Comparison of ENCODE assay signal across 13 mouse cellular contexts in genomic region chr10:111784065-111784853, GRCm38 (mm10).
DNase-seq lines count a peak whose midpoint lies in the region; ATAC-seq lines count a peak whose summit lies in the region.
"Had no signal": no experiment of that assay in that cellular context is flagged by ENCODE, and none has a peak within 500 bp of the region (broad histone marks: within the 10 kb centered on the region; RNA-seq: fewer than 3 reads in every experiment).

No protein-coding gene starts in this region.

- no peak overlapping the region for H3K9ac ChIP-seq in hindbrain, embryonic 15.5 days
- H3K9ac ChIP-seq in hindbrain, embryonic 13.5 days: no peak overlapping the region
- no peak overlapping the region for H3K9ac ChIP-seq in embryonic facial prominence, embryonic 12.5 days
- no peak overlapping the region for H3K9ac ChIP-seq in hindbrain, embryonic 16.5 days (ENCODE audit: low read depth, low read length)
- no peak overlapping the region for H3K9ac ChIP-seq in neural tube, embryonic 14.5 days (replicated peaks; ENCODE audit: low read depth, low read length)
- H3K9ac ChIP-seq in intestine, embryonic 15.5 days: no peak overlapping the region
- H3K9ac ChIP-seq: liver, embryonic 14.5 days had no signal

- H3K9me3 ChIP-seq in hindbrain, embryonic 15.5 days: no peaks in the 10 kb centered on the region
- H3K9me3 ChIP-seq in hindbrain, embryonic 13.5 days: no peaks in the 10 kb centered on the region
- no peaks in the 10 kb centered on the region for H3K9me3 ChIP-seq in embryonic facial prominence, embryonic 12.5 days
- H3K9me3 ChIP-seq in hindbrain, embryonic 16.5 days (ENCODE audit: control insufficient read depth, low read length): no peaks in the 10 kb centered on the region
- no peaks in the 10 kb centered on the region for H3K9me3 ChIP-seq in neural tube, embryonic 14.5 days (ENCODE audit: control insufficient read depth, low read length)
- no peaks in the 10 kb centered on the region for H3K9me3 ChIP-seq in intestine, embryonic 15.5 days

- H3K4me2 ChIP-seq in hindbrain, embryonic 15.5 days: no peak overlapping the region
- H3K4me2 ChIP-seq in hindbrain, embryonic 13.5 days: no peak overlapping the region
- no peak overlapping the region for H3K4me2 ChIP-seq in embryonic facial prominence, embryonic 12.5 days (replicated peaks)
- H3K4me2 ChIP-seq in hindbrain, embryonic 16.5 days (ENCODE audit: low read length): no peak overlapping the region
- no peak overlapping the region for H3K4me2 ChIP-seq in neural tube, embryonic 14.5 days (ENCODE audit: low read depth, low read length)
- H3K4me2 ChIP-seq in intestine, embryonic 15.5 days (replicated peaks): no peak overlapping the region

- H3K4me1 ChIP-seq in hindbrain, embryonic 15.5 days (replicated peaks): peaks cover 17% of the 10 kb centered on the region
- peaks cover 19% of the 10 kb centered on the region for H3K4me1 ChIP-seq in hindbrain, embryonic 13.5 days (replicated peaks)
- peaks cover 31% of the 10 kb centered on the region; the same call in 1 of the 2 replicates for H3K4me1 ChIP-seq in embryonic facial prominence, embryonic 12.5 days
- peaks cover 3% of the 10 kb centered on the region; the same call in 1 of the 2 replicates for H3K4me1 ChIP-seq in hindbrain, embryonic 16.5 days (ENCODE audit: control insufficient read depth, insufficient read depth, low read depth, low read length)
- no peaks in the 10 kb centered on the region for H3K4me1 ChIP-seq in neural tube, embryonic 14.5 days (ENCODE audit: control insufficient read depth, insufficient read depth, low read length)
- no peaks in the 10 kb centered on the region for H3K4me1 ChIP-seq in intestine, embryonic 15.5 days (replicated peaks)

- H3K36me3 ChIP-seq in hindbrain, embryonic 15.5 days: no peaks in the 10 kb centered on the region
- H3K36me3 ChIP-seq in hindbrain, embryonic 13.5 days: no peaks in the 10 kb centered on the region
- no peaks in the 10 kb centered on the region for H3K36me3 ChIP-seq in embryonic facial prominence, embryonic 12.5 days
- no peaks in the 10 kb centered on the region for H3K36me3 ChIP-seq in hindbrain, embryonic 16.5 days (ENCODE audit: control insufficient read depth, insufficient read depth, low read length)
- H3K36me3 ChIP-seq in neural tube, embryonic 14.5 days (ENCODE audit: control insufficient read depth, insufficient read depth, low read length): no peaks in the 10 kb centered on the region
- no peaks in the 10 kb centered on the region for H3K36me3 ChIP-seq in intestine, embryonic 15.5 days

- no peak for DNase-seq in kidney, adult 9 months
- no peak for DNase-seq in right cerebral cortex, postnatal 36 days (ENCODE audit: low spot score in 2 of 2)
- DNase-seq: cerebellum, adult 8-10 months; layer of hippocampus, adult 9-11 months; right cerebral cortex, postnatal 4 days had no signal

- no peak overlapping the region; the same call in 1 of the 2 replicates for H3K27ac ChIP-seq in hindbrain, embryonic 15.5 days (replicated peaks)
- H3K27ac ChIP-seq in hindbrain, embryonic 13.5 days: no peak overlapping the region
- H3K27ac ChIP-seq in embryonic facial prominence, embryonic 12.5 days: 0 out of 2 replicates have a peak overlapping the region, but pooled peaks have one; percentile 19
- no peak overlapping the region for H3K27ac ChIP-seq in hindbrain, embryonic 16.5 days (ENCODE audit: low read depth, low read length)
- no peak overlapping the region for H3K27ac ChIP-seq in neural tube, embryonic 14.5 days (ENCODE audit: low read depth, low read length)
- no peak overlapping the region for H3K27ac ChIP-seq in intestine, embryonic 15.5 days
- H3K27ac ChIP-seq: liver, embryonic 14.5 days had no signal

- no peaks in the 10 kb centered on the region for H3K27me3 ChIP-seq in hindbrain, embryonic 15.5 days
- no peaks in the 10 kb centered on the region for H3K27me3 ChIP-seq in hindbrain, embryonic 13.5 days
- H3K27me3 ChIP-seq in embryonic facial prominence, embryonic 12.5 days: no peaks in the 10 kb centered on the region
- no peaks in the 10 kb centered on the region for H3K27me3 ChIP-seq in hindbrain, embryonic 16.5 days (replicated peaks; ENCODE audit: control insufficient read depth, insufficient read depth, low read length)
- H3K27me3 ChIP-seq in neural tube, embryonic 14.5 days (ENCODE audit: control insufficient read depth, insufficient read depth, low read length): no peaks in the 10 kb centered on the region
- H3K27me3 ChIP-seq in intestine, embryonic 15.5 days (replicated peaks): no peaks in the 10 kb centered on the region

- ATAC-seq in hindbrain, embryonic 15.5 days (ENCODE audit: low FRiP score, low read depth): peak; percentile 57; the same call in 1 of the 2 replicates
- no peak for ATAC-seq in hindbrain, embryonic 13.5 days (ENCODE audit: low FRiP score)
- no peak for ATAC-seq in embryonic facial prominence, embryonic 12.5 days (ENCODE audit: insufficient number of reproducible peaks, insufficient read depth, low FRiP score, low TSS enrichment)
- peak; percentile 46; the same call in 1 of the 2 replicates for ATAC-seq in hindbrain, embryonic 16.5 days
- peak; percentile 24; the same call in 1 of the 2 replicates for ATAC-seq in neural tube, embryonic 14.5 days (ENCODE audit: low read depth)
- ATAC-seq in intestine, embryonic 15.5 days: no peak
- ATAC-seq: activated CD4-positive, CD25-positive, alpha-beta regulatory T cell, adult 4 months had no signal

- 61% methylated on average over 12 of the region's 12 CpGs for WGBS in hindbrain, embryonic 15.5 days
- WGBS in hindbrain, embryonic 13.5 days: 72% methylated on average over 12 of the region's 12 CpGs
- 40% methylated on average over 12 of the region's 12 CpGs for WGBS in embryonic facial prominence, embryonic 12.5 days
- 54% methylated on average over 12 of the region's 12 CpGs for WGBS in hindbrain, embryonic 16.5 days
- 62% methylated on average over 12 of the region's 12 CpGs for WGBS in neural tube, embryonic 14.5 days
- WGBS in intestine, embryonic 15.5 days: 50% methylated on average over 12 of the region's 12 CpGs

- H3K4me3 ChIP-seq in hindbrain, embryonic 15.5 days: no peak overlapping the region
- H3K4me3 ChIP-seq in hindbrain, embryonic 13.5 days: no peak overlapping the region
- H3K4me3 ChIP-seq in embryonic facial prominence, embryonic 12.5 days: no peak overlapping the region
- H3K4me3 ChIP-seq in hindbrain, embryonic 16.5 days (ENCODE audit: low read length): no peak overlapping the region
- no peak overlapping the region for H3K4me3 ChIP-seq in neural tube, embryonic 14.5 days (ENCODE audit: low read depth, low read length)
- H3K4me3 ChIP-seq in intestine, embryonic 15.5 days (replicated peaks): no peak overlapping the region

Comparison
In these comparisons a context has a peak if more than half of its experiments do, and no peak if none do; other contexts are left out.
1. ATAC-seq: peak in hindbrain, embryonic 15.5 days (single experiment), hindbrain, embryonic 16.5 days (single experiment) and neural tube, embryonic 14.5 days (single experiment); none in hindbrain, embryonic 13.5 days (single experiment), embryonic facial prominence, embryonic 12.5 days (single experiment) and intestine, embryonic 15.5 days (single experiment).